Mouse (Mus musculus) embryonic facial prominence, embryonic 12.5 days (tissue): ENCODE results near the gene Prkce. TPM values are rescaled to one million over a fixed set of nuclear protein-coding genes. Genes with fewer than 3 reads are reported as not detected.
A peak's percentile ranks its signal among the peaks of the same experiment; 100 is the strongest.

Source experiments
- ATAC-seq: fragments of 200-750 bp; cut with Nextera tagmentation; 2 replicates; pipeline ENCODE4 v1.8.0; 2017; ENCODE audit not compliant: insufficient number of reproducible peaks, insufficient read depth, low FRiP score, low TSS enrichment
- H3K27ac ChIP-seq: fragments of 300-500 bp; sonication (generic); 2 replicates; pipeline ENCODE4 v1.5.1; 2016; ENCODE audit warnings: mild to moderate bottlenecking
- H3K27me3 ChIP-seq: fragments of 300-500 bp; sonication (generic); 2 replicates; pipeline ENCODE4 v1.6.1; 2016; ENCODE audit warnings: mild to moderate bottlenecking, moderate library complexity
- H3K36me3 ChIP-seq: fragments of 300-500 bp; sonication (generic); 2 replicates; pipeline ENCODE4 v1.6.1; 2016; ENCODE audit warnings: mild to moderate bottlenecking
- H3K4me1 ChIP-seq: fragments of 300-500 bp; sonication (generic); 2 replicates; pipeline ENCODE4 v1.6.1; 2016
- H3K4me2 ChIP-seq: fragments of 300-500 bp; sonication (generic); replicated peaks from 2 replicates; pipeline ENCODE4 v1.6.1; 2016; ENCODE audit warnings: mild to moderate bottlenecking, moderate library complexity
- H3K4me3 ChIP-seq: fragments of 300-500 bp; sonication (generic); 2 replicates; pipeline ENCODE4 v1.5.1; 2016; ENCODE audit warnings: mild to moderate bottlenecking
- H3K9ac ChIP-seq: fragments of 300-500 bp; sonication (generic); 2 replicates; pipeline ENCODE4 v1.6.1; 2016; ENCODE audit warnings: mild to moderate bottlenecking, moderate library complexity
- H3K9me3 ChIP-seq: fragments of 300-500 bp; sonication (generic); 2 replicates; pipeline ENCODE4 v1.6.1; 2016; ENCODE audit warnings: mild to moderate bottlenecking, moderate library complexity
- WGBS: fragments of 180-500 bp; shearing (Covaris S2); methylation state at CpG from one replicate; pipeline ENCODE4 v1.1.7; 2016; 5-methylcytosine and 5-hydroxymethylcytosine counted together
- polyA plus RNA-seq: library from polyadenylated mRNA; unstranded; fragments of >200 nt; fragmentation: Nextera tagmentation; extraction: Ambion mirVana; gene quantifications from 2 replicates; pipeline ENCODE4 v1.2.1, GENCODE M21; 2016

The Prkce gene
- polyA plus RNA-seq, 1 experiment from 2014 or later: 9.8 TPM

DNA sequence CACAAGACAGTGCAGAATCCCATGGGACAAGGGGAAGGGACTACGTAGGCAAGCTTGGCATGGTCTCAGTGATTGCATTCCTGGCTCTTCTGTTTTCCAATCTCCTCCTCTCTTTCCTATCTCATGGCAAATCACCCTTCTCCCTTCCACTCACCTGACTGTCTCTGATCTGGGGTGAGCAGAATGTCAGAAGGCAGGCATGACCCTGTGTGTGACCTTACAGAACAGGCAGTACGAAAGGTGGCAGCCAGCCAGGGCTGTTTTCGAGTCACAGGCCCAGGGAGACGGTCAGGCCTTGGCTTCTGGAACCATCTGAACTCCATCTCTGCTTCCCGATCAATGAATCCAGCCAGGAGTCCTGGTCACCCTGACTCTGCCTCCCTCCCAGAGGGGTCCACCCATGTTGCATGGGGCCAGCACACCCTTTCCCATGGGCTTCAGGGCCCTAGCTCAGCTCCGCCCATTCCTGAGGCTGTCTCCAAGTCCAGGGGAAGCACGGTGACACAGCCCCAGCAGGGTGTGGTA lies 119.2 kb downstream of the Prkce start:
- H3K4me1 ChIP-seq: peaks cover 3% of the 10 kb centered on the region; the same call in 1 of the 2 replicates
- no peak overlapping the region for H3K4me3 ChIP-seq
- H3K4me2 ChIP-seq: no peak overlapping the region
- no peaks in the 10 kb centered on the region for H3K36me3 ChIP-seq
- 73% methylated on average over 7 of the region's 7 CpGs for WGBS
- no peaks in the 10 kb centered on the region for H3K27me3 ChIP-seq
- no peak overlapping the region for H3K9ac ChIP-seq
- H3K9me3 ChIP-seq: no peaks in the 10 kb centered on the region
- ATAC-seq: no peak
- no peak overlapping the region for H3K27ac ChIP-seq

- Histone ChIP-seq H3K4me2 (no peak overlapping the region), H3K9me3 (no peaks in the 10 kb centered on the region), H3K27ac (no peak overlapping the region), H3K9ac (no peak overlapping the region), H3K4me3 (no peak overlapping the region), H3K4me1 (peaks cover 7% of the 10 kb centered on the region; the same call in 1 of the 2 replicates), H3K27me3 (no peaks in the 10 kb centered on the region), H3K36me3 (no peaks in the 10 kb centered on the region)
- ATAC-seq: no peak
- 89% methylated on average over 6 of the region's 6 CpGs for WGBS
Observed at GRCm38 (mm10) chr17:86292711-86293110, 125.1 kb downstream of the Prkce start.

GRCm38 (mm10) chr17:86293247-86293744 lies 125.7 kb downstream of the Prkce start:
- 47% methylated on average over 9 of the region's 10 CpGs for WGBS
- no peak overlapping the region for H3K27ac ChIP-seq
- no peak overlapping the region for H3K4me2 ChIP-seq
- H3K9ac ChIP-seq: no peak overlapping the region
- H3K4me1 ChIP-seq: peaks cover 7% of the 10 kb centered on the region; the same call in 1 of the 2 replicates
- H3K27me3 ChIP-seq: no peaks in the 10 kb centered on the region
- ATAC-seq: no peak
- no peaks in the 10 kb centered on the region for H3K36me3 ChIP-seq
- no peak overlapping the region for H3K4me3 ChIP-seq
- H3K9me3 ChIP-seq: no peaks in the 10 kb centered on the region

GRCm38 (mm10) chr17:86299576-86299975 lies 132.0 kb downstream of the Prkce start:
- WGBS: 64% methylated on average over 3 of the region's 3 CpGs
- Histone ChIP-seq H3K4me3 (no peak overlapping the region), H3K36me3 (no peaks in the 10 kb centered on the region), H3K9me3 (no peaks in the 10 kb centered on the region), H3K4me2 (no peak overlapping the region), H3K27ac (no peak overlapping the region), H3K9ac (no peak overlapping the region), H3K27me3 (no peaks in the 10 kb centered on the region), H3K4me1 (peaks cover 16% of the 10 kb centered on the region; the same call in 1 of the 2 replicates)
- ATAC-seq: no peak

DNA sequence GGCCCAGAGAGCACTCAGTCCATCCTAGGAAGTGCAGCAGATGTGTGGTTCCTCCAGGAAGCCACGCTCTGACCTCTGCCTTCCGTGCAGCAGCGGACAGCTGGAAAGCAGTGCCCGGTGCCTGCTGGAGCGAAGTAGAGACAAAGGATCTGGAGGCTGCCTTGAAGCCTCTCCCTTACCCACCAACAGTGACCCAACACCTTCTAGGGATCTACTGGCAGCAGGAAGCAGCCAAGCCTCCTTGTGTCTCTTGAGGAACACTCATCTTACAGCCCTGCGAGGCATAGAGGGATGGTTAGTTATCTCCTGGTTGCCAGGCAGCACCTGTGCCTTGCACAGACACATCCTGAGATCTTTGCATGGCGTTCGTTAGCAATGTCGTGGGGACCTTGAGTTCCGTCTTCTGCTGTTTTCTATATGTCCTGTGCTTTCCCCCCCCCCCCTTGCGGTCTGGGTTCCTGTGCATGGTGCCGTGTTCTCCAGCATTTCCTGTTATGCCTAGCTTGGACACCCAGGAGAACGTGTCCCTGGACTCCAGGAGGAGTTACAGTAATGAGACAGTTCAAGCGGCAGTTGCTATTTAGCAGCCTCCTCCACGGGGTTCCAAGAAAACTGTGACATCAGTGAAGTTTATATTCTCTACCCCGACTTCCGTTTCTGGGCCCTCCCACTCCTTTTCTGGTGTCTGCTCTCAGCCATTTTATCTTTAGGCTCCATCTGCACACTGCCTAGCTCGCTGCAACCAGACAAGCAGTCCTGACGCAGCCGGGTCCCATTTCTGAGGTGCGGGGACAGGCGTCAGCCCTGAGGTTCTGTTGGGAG lies 133.4 kb downstream of the Prkce start:
- WGBS: 62% methylated on average over 22 of the region's 22 CpGs
- no peak overlapping the region for H3K9ac ChIP-seq
- 0 out of 2 replicates have a peak overlapping the region, but pooled peaks have one; percentile 7 for H3K4me2 ChIP-seq
- peaks cover 16% of the 10 kb centered on the region; the same call in 1 of the 2 replicates for H3K4me1 ChIP-seq
- no peaks in the 10 kb centered on the region for H3K27me3 ChIP-seq
- ATAC-seq: no peak
- no peaks in the 10 kb centered on the region for H3K9me3 ChIP-seq
- H3K4me3 ChIP-seq: no peak overlapping the region
- H3K27ac ChIP-seq: peak overlapping the region; percentile 54; the same call in 1 of the 2 replicates
- H3K36me3 ChIP-seq: no peaks in the 10 kb centered on the region

DNA sequence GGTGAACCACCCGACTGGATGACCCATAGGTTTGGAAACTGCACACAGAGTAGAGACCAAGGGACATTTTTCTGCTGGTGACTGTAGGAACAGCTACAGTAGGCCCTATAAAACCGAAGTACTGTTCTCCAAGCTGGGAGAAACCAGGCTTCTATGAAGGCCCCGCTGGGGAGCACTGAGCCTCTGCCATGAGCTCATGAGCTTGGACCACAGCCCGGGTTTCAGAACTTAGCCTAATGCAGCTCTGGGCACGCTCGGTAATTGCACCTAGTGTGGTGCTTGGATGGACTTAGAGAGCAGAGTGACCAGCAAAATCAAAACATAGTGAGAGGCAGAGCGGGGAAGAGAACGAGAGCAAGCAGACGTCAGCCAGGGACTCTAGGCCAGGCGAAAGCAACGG lies 134.7 kb downstream of the Prkce start:
- 91% methylated on average over 11 of the region's 11 CpGs for WGBS
- Histone ChIP-seq H3K4me1 (peaks cover 16% of the 10 kb centered on the region; the same call in 1 of the 2 replicates), H3K27me3 (no peaks in the 10 kb centered on the region), H3K9ac (no peak overlapping the region), H3K9me3 (no peaks in the 10 kb centered on the region), H3K4me3 (no peak overlapping the region), H3K36me3 (no peaks in the 10 kb centered on the region), H3K4me2 (no peak overlapping the region), H3K27ac (peak overlapping the region; percentile 52; the same call in 1 of the 2 replicates)
- ATAC-seq: no peak

- Histone ChIP-seq H3K9ac (no peak overlapping the region), H3K4me2 (no peak overlapping the region), H3K27me3 (no peaks in the 10 kb centered on the region), H3K36me3 (no peaks in the 10 kb centered on the region), H3K9me3 (no peaks in the 10 kb centered on the region), H3K4me1 (peaks cover 16% of the 10 kb centered on the region; the same call in 1 of the 2 replicates), H3K4me3 (no peak overlapping the region), H3K27ac (no peak overlapping the region)
- ATAC-seq: no peak
- WGBS: 89% methylated on average over 14 of the region's 14 CpGs
Observed at GRCm38 (mm10) chr17:86302861-86303331, 135.3 kb downstream of the Prkce start.

- H3K4me1 ChIP-seq: peaks cover 16% of the 10 kb centered on the region; the same call in 1 of the 2 replicates
- ATAC-seq: no peak
- 76% methylated on average over 19 of the region's 19 CpGs for WGBS
- no peak overlapping the region for H3K9ac ChIP-seq
- H3K36me3 ChIP-seq: no peaks in the 10 kb centered on the region
- H3K4me3 ChIP-seq: no peak overlapping the region
- 0 out of 2 replicates have a peak overlapping the region, but pooled peaks have one; percentile 11 for H3K27ac ChIP-seq
- H3K4me2 ChIP-seq: no peak overlapping the region
- H3K9me3 ChIP-seq: no peaks in the 10 kb centered on the region
- no peaks in the 10 kb centered on the region for H3K27me3 ChIP-seq
Observed at GRCm38 (mm10) chr17:86303401-86304243, 136.0 kb downstream of the Prkce start.

- 74% methylated on average over 17 of the region's 17 CpGs for WGBS
- no peak overlapping the region for H3K9ac ChIP-seq
- H3K4me2 ChIP-seq: no peak overlapping the region
- no peaks in the 10 kb centered on the region for H3K27me3 ChIP-seq
- H3K36me3 ChIP-seq: no peaks in the 10 kb centered on the region
- H3K27ac ChIP-seq: no peak overlapping the region
- no peak overlapping the region for H3K4me3 ChIP-seq
- no peaks in the 10 kb centered on the region for H3K9me3 ChIP-seq
- no peak for ATAC-seq
- H3K4me1 ChIP-seq: peaks cover 16% of the 10 kb centered on the region; the same call in 1 of the 2 replicates
Observed at GRCm38 (mm10) chr17:86304923-86305630, 137.5 kb downstream of the Prkce start.

DNA sequence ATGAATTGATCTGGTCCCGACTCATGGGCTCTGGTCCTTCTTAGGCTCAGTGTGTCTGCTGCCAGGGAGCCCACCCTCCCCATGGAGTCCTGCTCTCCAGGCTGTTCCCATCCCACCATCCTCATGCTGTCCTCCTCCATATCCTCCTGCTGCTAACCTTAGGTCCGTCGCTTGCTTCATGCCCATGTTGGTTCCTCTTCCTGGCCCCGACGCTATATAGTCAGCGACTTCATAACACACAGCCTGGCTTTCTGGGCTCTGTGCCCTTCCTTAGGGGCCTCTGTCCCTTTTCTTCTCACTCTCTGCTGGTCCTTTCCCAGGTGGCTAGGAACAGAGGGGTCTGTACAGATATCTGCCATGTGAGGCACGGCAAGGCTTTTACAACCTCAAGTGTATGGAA lies 138.6 kb downstream of the Prkce start:
- no peak overlapping the region for H3K9ac ChIP-seq
- 88% methylated on average over 7 of the region's 7 CpGs for WGBS

More for the DNA sequence above, 138.6 kb downstream of the Prkce start:
- H3K9me3 ChIP-seq: no peaks in the 10 kb centered on the region
- H3K4me3 ChIP-seq: no peak overlapping the region
- ATAC-seq: no peak
- H3K27me3 ChIP-seq: no peaks in the 10 kb centered on the region
- no peak overlapping the region for H3K4me2 ChIP-seq
- 0 out of 2 replicates have a peak, but pooled peaks cover 11% of the 10 kb centered on the region for H3K4me1 ChIP-seq
- H3K36me3 ChIP-seq: no peaks in the 10 kb centered on the region
- H3K27ac ChIP-seq: 0 out of 2 replicates have a peak overlapping the region, but pooled peaks have one; percentile 30
